Mouse (Mus musculus): ENCODE data around the gene Ezh1. TPM values are rescaled to one million over a fixed set of nuclear protein-coding genes. Genes with fewer than 3 reads are reported as not detected.
A peak's percentile ranks its signal among the peaks of the same experiment; 100 is the strongest.

Gene Ezh1
- total RNA-seq, 1 experiment from 2014 or later: 42.6 TPM

GRCm38 (mm10) chr11:101248258-101248994 lies 22.2 kb upstream of the Ezh1 start:
- ATAC-seq (replicated peaks; ENCODE audit: insufficient number of reproducible peaks, low FRiP score, low TSS enrichment, poor library complexity, severe bottlenecking): peak; percentile 55; the same call in 1 of the 2 replicates

- no peak for ATAC-seq (replicated peaks; ENCODE audit: insufficient number of reproducible peaks, low FRiP score, low TSS enrichment, poor library complexity, severe bottlenecking)
These were observed 21.3 kb upstream of the Ezh1 start for GRCm38 (mm10) chr11:101247521-101248030.

- no peak for ATAC-seq (replicated peaks; ENCODE audit: insufficient number of reproducible peaks, low FRiP score, low TSS enrichment, poor library complexity, severe bottlenecking)
These were observed 20.4 kb upstream of the Ezh1 start for GRCm38 (mm10) chr11:101246702-101247012.

- no peak for ATAC-seq (replicated peaks; ENCODE audit: insufficient number of reproducible peaks, low FRiP score, low TSS enrichment, poor library complexity, severe bottlenecking)
These were observed 19.8 kb upstream of the Ezh1 start, which contains the start of gene Ramp2 for GRCm38 (mm10) chr11:101245855-101246701. Ramp2 (plus strand) TSS chr11:101246028.

- no peak for ATAC-seq (replicated peaks; ENCODE audit: insufficient number of reproducible peaks, low FRiP score, low TSS enrichment, poor library complexity, severe bottlenecking)
These were observed 18.8 kb upstream of the Ezh1 start for GRCm38 (mm10) chr11:101245071-101245470.

- no peak for ATAC-seq (replicated peaks; ENCODE audit: insufficient number of reproducible peaks, low FRiP score, low TSS enrichment, poor library complexity, severe bottlenecking)
These were observed 11.9 kb upstream of the Ezh1 start for GRCm38 (mm10) chr11:101238071-101238647.

- ATAC-seq (replicated peaks; ENCODE audit: insufficient number of reproducible peaks, low FRiP score, low TSS enrichment, poor library complexity, severe bottlenecking): no peak
These were observed 10.5 kb upstream of the Ezh1 start for GRCm38 (mm10) chr11:101236782-101237181.

GRCm38 (mm10) chr11:101235429-101235828 lies 9.2 kb upstream of the Ezh1 start:
- no peak for ATAC-seq (replicated peaks; ENCODE audit: insufficient number of reproducible peaks, low FRiP score, low TSS enrichment, poor library complexity, severe bottlenecking)

- ATAC-seq (replicated peaks; ENCODE audit: insufficient number of reproducible peaks, low FRiP score, low TSS enrichment, poor library complexity, severe bottlenecking): no peak
These were observed 7.9 kb upstream of the Ezh1 start for GRCm38 (mm10) chr11:101234124-101234523.

- no peak for ATAC-seq (replicated peaks; ENCODE audit: insufficient number of reproducible peaks, low FRiP score, low TSS enrichment, poor library complexity, severe bottlenecking)
These were observed 7.0 kb upstream of the Ezh1 start for GRCm38 (mm10) chr11:101233240-101233639.

GRCm38 (mm10) chr11:101232010-101232839 lies 6.0 kb upstream of the Ezh1 start:
- no peak for ATAC-seq (replicated peaks; ENCODE audit: insufficient number of reproducible peaks, low FRiP score, low TSS enrichment, poor library complexity, severe bottlenecking)

GRCm38 (mm10) chr11:101230991-101231871 lies 5.0 kb upstream of the Ezh1 start:
- no peak for ATAC-seq (replicated peaks; ENCODE audit: insufficient number of reproducible peaks, low FRiP score, low TSS enrichment, poor library complexity, severe bottlenecking)

- ATAC-seq (replicated peaks; ENCODE audit: insufficient number of reproducible peaks, low FRiP score, low TSS enrichment, poor library complexity, severe bottlenecking): no peak
These were observed 4.3 kb upstream of the Ezh1 start for GRCm38 (mm10) chr11:101230526-101230925.

- ATAC-seq (replicated peaks; ENCODE audit: insufficient number of reproducible peaks, low FRiP score, low TSS enrichment, poor library complexity, severe bottlenecking): no peak
These were observed 3.8 kb upstream of the Ezh1 start for GRCm38 (mm10) chr11:101230061-101230511.

- ATAC-seq (replicated peaks; ENCODE audit: insufficient number of reproducible peaks, low FRiP score, low TSS enrichment, poor library complexity, severe bottlenecking): no peak
These were observed 3.2 kb upstream of the Ezh1 start for GRCm38 (mm10) chr11:101229361-101229900.

GRCm38 (mm10) chr11:101225331-101226064 lies 765 bp downstream of the Ezh1 start:
- peak; percentile 23; the same call in 1 of the 2 replicates for ATAC-seq (replicated peaks; ENCODE audit: insufficient number of reproducible peaks, low FRiP score, low TSS enrichment, poor library complexity, severe bottlenecking)

- ATAC-seq (replicated peaks; ENCODE audit: insufficient number of reproducible peaks, low FRiP score, low TSS enrichment, poor library complexity, severe bottlenecking): no peak
These were observed 1.9 kb downstream of the Ezh1 start for GRCm38 (mm10) chr11:101224337-101224736.

Measured in monocyte, adult 5-6 weeks (primary cell).